Mouse (Mus musculus) cortical plate, adult 2 months (tissue): ENCODE results near the gene Cplx3.

ENCODE experiments used
- CTCF ChIP-seq: fragments of 200-500 bp; IDR thresholded peaks from 2 replicates; pipeline ENCODE4 v1.5.1; 2011; ENCODE audit warnings: mild to moderate bottlenecking, control low read depth, low read length; ENCODE audit not compliant: insufficient read depth; ENCODE audit errors: extremely low read depth
- POLR2A ChIP-seq: fragments of 200-500 bp; IDR thresholded peaks from 2 replicates; pipeline ENCODE4 v1.6.1; 2011; ENCODE audit warnings: mild to moderate bottlenecking, low read length, control low read depth; ENCODE audit not compliant: insufficient read depth; ENCODE audit errors: extremely low read depth

- TF ChIP-seq POLR2A, result no peak
- TF ChIP-seq CTCF, result no peak
These were observed 11.9 kb downstream of the Cplx3 start for GRCm38 (mm10) chr9:57594174-57594509.
